Mouse (Mus musculus): ENCODE results near the gene Ost4. TPM values are rescaled to one million over a fixed set of nuclear protein-coding genes. Genes with fewer than 3 reads are reported as not detected.

Ost4 gene
- total and polyA plus RNA-seq, 2 experiments from 2014 or later = 280 to 334 TPM

DNA sequence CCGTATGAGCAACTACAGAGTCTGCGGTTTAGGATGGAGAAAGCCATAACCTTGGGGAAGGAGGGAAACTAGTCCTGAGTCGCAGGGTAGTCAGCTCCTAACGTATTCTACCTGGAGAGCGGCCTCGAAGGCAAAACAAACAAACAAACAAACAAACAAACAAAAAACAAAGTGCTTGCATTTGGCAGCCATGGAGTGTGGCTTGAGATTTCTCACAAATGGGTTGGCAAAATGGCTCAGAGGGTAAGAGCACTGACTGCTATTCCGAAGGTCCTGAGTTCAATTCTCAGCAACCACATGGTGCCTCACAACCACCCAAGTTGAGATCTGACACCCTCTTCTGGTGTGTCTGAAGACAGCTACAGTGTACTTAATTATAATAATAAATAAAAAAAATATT, 2.3 kb upstream of the Ost4 start:
- ATAC-seq (ENCODE audit: insufficient read depth, low read depth) = no peak
- H3K36me3 ChIP-seq (replicated peaks; ENCODE audit: control insufficient read depth, insufficient read depth, low read length) = peaks cover 4% of the 10 kb centered on the region; the same call in 1 of the 2 replicates
- no peak for TF ChIP-seq EP300 (IDR thresholded peaks at IDR 0.05; ENCODE audit: low read depth)
- no peak for TF ChIP-seq CTCF (IDR thresholded peaks at IDR 0.05; ENCODE audit: low read depth)
- peak overlapping the region; percentile 92 for H3K27ac ChIP-seq (ENCODE audit: low read depth)
- no peak overlapping the region for H3K4me2 ChIP-seq (ENCODE audit: low read depth, low read length)
- H3K9ac ChIP-seq (replicated peaks; ENCODE audit: low read depth, low read length) = no peak overlapping the region
- peaks cover 37% of the 10 kb centered on the region for H3K4me1 ChIP-seq (ENCODE audit: control insufficient read depth, insufficient read depth)
- no peaks in the 10 kb centered on the region for H3K9me3 ChIP-seq (replicated peaks; ENCODE audit: control insufficient read depth, low read length)
- no peak overlapping the region for H3K4me3 ChIP-seq (ENCODE audit: low read depth, low read length)
- no peaks in the 10 kb centered on the region for H3K27me3 ChIP-seq (ENCODE audit: control insufficient read depth, insufficient read depth, low read length)
- WGBS = 85% methylated on average over 7 of the region's 7 CpGs
- no peak for DNase-seq (ENCODE audit: low spot score)

DNA sequence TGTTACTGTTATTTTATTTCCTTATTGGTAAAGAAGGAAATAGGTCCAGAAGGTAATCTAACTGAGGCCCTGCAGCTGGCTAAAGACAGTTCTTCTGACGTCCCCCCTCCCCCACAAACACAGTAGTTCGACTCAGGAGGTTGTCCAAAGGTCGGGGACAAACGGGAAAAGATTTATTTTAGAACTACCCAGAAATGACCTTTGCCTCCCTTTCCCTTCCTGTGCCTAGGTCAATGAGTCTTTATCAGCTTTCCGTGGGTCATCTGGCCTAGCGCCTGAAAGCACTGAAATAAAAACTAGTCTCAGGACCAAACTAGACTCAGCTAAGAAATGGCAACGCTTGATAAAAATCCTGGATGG, 1.7 kb upstream of the Ost4 start:
- H3K4me1 ChIP-seq (ENCODE audit: control insufficient read depth, insufficient read depth) = peaks cover 36% of the 10 kb centered on the region

GRCm38 (mm10) chr5:30908426-30909299, 1.1 kb upstream of the Ost4 start:
- TF ChIP-seq EP300 (IDR thresholded peaks at IDR 0.05; ENCODE audit: low read depth) (peak; percentile 22; the same call in 1 of the 2 replicates), CTCF (IDR thresholded peaks at IDR 0.05; ENCODE audit: low read depth) (no peak)
- ATAC-seq (ENCODE audit: insufficient read depth, low read depth) = peak; percentile 45
- H3K27ac ChIP-seq (ENCODE audit: low read depth) = peak overlapping the region; percentile 92
- no peaks in the 10 kb centered on the region for H3K27me3 ChIP-seq (ENCODE audit: control insufficient read depth, insufficient read depth, low read length)
- 24% methylated on average over 13 of the region's 13 CpGs for WGBS
- H3K4me2 ChIP-seq (ENCODE audit: low read depth, low read length) = peak overlapping the region; percentile 95
- H3K4me1 ChIP-seq (ENCODE audit: control insufficient read depth, insufficient read depth) = peaks cover 36% of the 10 kb centered on the region
- no peaks in the 10 kb centered on the region for H3K9me3 ChIP-seq (replicated peaks; ENCODE audit: control insufficient read depth, low read length)
- peak overlapping the region; percentile 76 for H3K9ac ChIP-seq (replicated peaks; ENCODE audit: low read depth, low read length)
- peaks cover 16% of the 10 kb centered on the region for H3K36me3 ChIP-seq (replicated peaks; ENCODE audit: control insufficient read depth, insufficient read depth, low read length)
- H3K4me3 ChIP-seq (ENCODE audit: low read depth, low read length) = peak overlapping the region; percentile 88
- DNase-seq (ENCODE audit: low spot score) = peak; percentile 65

More for the DNA sequence above, 1.7 kb upstream of the Ost4 start:
- TF ChIP-seq EP300 (IDR thresholded peaks at IDR 0.05; ENCODE audit: low read depth) (no peak), CTCF (IDR thresholded peaks at IDR 0.05; ENCODE audit: low read depth) (no peak)
- Histone ChIP-seq H3K4me3 (ENCODE audit: low read depth, low read length) (no peak overlapping the region), H3K27me3 (ENCODE audit: control insufficient read depth, insufficient read depth, low read length) (no peaks in the 10 kb centered on the region), H3K4me2 (ENCODE audit: low read depth, low read length) (no peak overlapping the region), H3K27ac (ENCODE audit: low read depth) (peak overlapping the region; percentile 92), H3K9ac (replicated peaks; ENCODE audit: low read depth, low read length) (no peak overlapping the region), H3K36me3 (replicated peaks; ENCODE audit: control insufficient read depth, insufficient read depth, low read length) (peaks cover 10% of the 10 kb centered on the region), H3K9me3 (replicated peaks; ENCODE audit: control insufficient read depth, low read length) (no peaks in the 10 kb centered on the region)
- WGBS = 23% methylated on average over 7 of the region's 7 CpGs
- no peak for ATAC-seq (ENCODE audit: insufficient read depth, low read depth)
- DNase-seq (ENCODE audit: low spot score) = no peak

DNA sequence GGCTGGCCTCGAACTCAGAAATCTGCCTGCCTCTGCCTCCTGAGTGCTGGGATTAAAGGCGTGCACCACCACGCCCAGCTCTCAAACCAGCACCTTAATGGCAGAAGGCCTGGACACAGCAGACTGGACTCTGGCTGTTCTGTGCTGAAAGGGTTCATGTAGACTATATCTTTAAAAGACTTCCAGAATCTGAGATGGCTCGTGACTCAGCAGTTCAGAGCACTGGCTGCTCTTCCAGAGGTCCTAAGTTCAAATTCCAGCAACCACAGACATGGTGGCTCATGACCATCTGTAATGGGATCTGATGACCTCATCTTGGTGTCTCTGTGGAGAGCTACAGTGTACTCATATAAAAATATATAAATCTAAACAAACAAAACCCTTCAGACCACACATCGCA, 5.7 kb downstream of the Ost4 start:
- H3K4me1 ChIP-seq (ENCODE audit: control insufficient read depth, insufficient read depth) = peaks cover 5% of the 10 kb centered on the region; the same call in 1 of the 2 replicates
- TF ChIP-seq CTCF (IDR thresholded peaks at IDR 0.05; ENCODE audit: low read depth) = no peak
- no peak for TF ChIP-seq EP300 (IDR thresholded peaks at IDR 0.05; ENCODE audit: low read depth)
- 92% methylated on average over 5 of the region's 5 CpGs for WGBS
- no peaks in the 10 kb centered on the region for H3K9me3 ChIP-seq (replicated peaks; ENCODE audit: control insufficient read depth, low read length)
- H3K9ac ChIP-seq (replicated peaks; ENCODE audit: low read depth, low read length) = no peak overlapping the region
- no peak overlapping the region for H3K27ac ChIP-seq (ENCODE audit: low read depth)
- H3K27me3 ChIP-seq (ENCODE audit: control insufficient read depth, insufficient read depth, low read length) = no peaks in the 10 kb centered on the region
- no peak overlapping the region for H3K4me2 ChIP-seq (ENCODE audit: low read depth, low read length)
- no peak overlapping the region for H3K4me3 ChIP-seq (ENCODE audit: low read depth, low read length)
- ATAC-seq (ENCODE audit: insufficient read depth, low read depth) = no peak
- no peak for DNase-seq (ENCODE audit: low spot score)
- peaks cover 42% of the 10 kb centered on the region for H3K36me3 ChIP-seq (replicated peaks; ENCODE audit: control insufficient read depth, insufficient read depth, low read length)

- ATAC-seq (ENCODE audit: insufficient read depth, low read depth) = no peak
- H3K9ac ChIP-seq (replicated peaks; ENCODE audit: low read depth, low read length) = no peak overlapping the region
Measured at GRCm38 (mm10) chr5:30890375-30890774, 17.2 kb downstream of the Ost4 start.

More at GRCm38 (mm10) chr5:30890375-30890774, 17.2 kb downstream of the Ost4 start:
- no peak overlapping the region for H3K27ac ChIP-seq (ENCODE audit: low read depth)
- TF ChIP-seq CTCF (IDR thresholded peaks at IDR 0.05; ENCODE audit: low read depth) (no peak), EP300 (IDR thresholded peaks at IDR 0.05; ENCODE audit: low read depth) (no peak)
- 81% methylated on average over 7 of the region's 7 CpGs for WGBS
- peaks cover 16% of the 10 kb centered on the region; the same call in 1 of the 2 replicates for H3K4me1 ChIP-seq (ENCODE audit: control insufficient read depth, insufficient read depth)
- DNase-seq (ENCODE audit: low spot score) = no peak
- no peaks in the 10 kb centered on the region for H3K27me3 ChIP-seq (ENCODE audit: control insufficient read depth, insufficient read depth, low read length)
- no peak overlapping the region for H3K4me2 ChIP-seq (ENCODE audit: low read depth, low read length)
- H3K9me3 ChIP-seq (replicated peaks; ENCODE audit: control insufficient read depth, low read length) = no peaks in the 10 kb centered on the region
- peaks cover 48% of the 10 kb centered on the region for H3K36me3 ChIP-seq (replicated peaks; ENCODE audit: control insufficient read depth, insufficient read depth, low read length)
- H3K4me3 ChIP-seq (ENCODE audit: low read depth, low read length) = no peak overlapping the region

Measured in heart, postnatal 0 days (tissue).